Mouse (Mus musculus) thymus, postnatal 10 days (tissue): ENCODE results near the gene Cdadc1.
A peak's percentile ranks its signal among the peaks of the same experiment; 100 is the strongest.

Experiments used
- DNase-seq, 2 experiments: peaks; one replicate each; pipeline ENCODE4 v3.0.0; 2021; ENCODE audit warnings: low spot score in 2 of 2

The Cdadc1 gene

GRCm38 (mm10) chr14:59612920-59613625, 15.3 kb upstream of the Cdadc1 start:
- DNase-seq, result peak; percentile 27 to 72

GRCm38 (mm10) chr14:59607021-59607420, 9.3 kb upstream of the Cdadc1 start:
- DNase-seq, result no peak

- peak in 1 of 2 experiments; percentile 76 for DNase-seq
Measured at GRCm38 (mm10) chr14:59605671-59606353, 8.1 kb upstream of the Cdadc1 start.

GRCm38 (mm10) chr14:59604002-59604645, 6.4 kb upstream of the Cdadc1 start:
- DNase-seq, result no peak

GRCm38 (mm10) chr14:59598260-59598627, 485 bp upstream of the Cdadc1 start:
- no peak for DNase-seq

GRCm38 (mm10) chr14:59594988-59595387, 2.8 kb downstream of the Cdadc1 start:
- no peak for DNase-seq

GRCm38 (mm10) chr14:59592593-59592992, 5.2 kb downstream of the Cdadc1 start:
- no peak for DNase-seq

- DNase-seq, result no peak
Measured at GRCm38 (mm10) chr14:59591901-59592300, 5.9 kb downstream of the Cdadc1 start.

GRCm38 (mm10) chr14:59590614-59591013, 7.1 kb downstream of the Cdadc1 start:
- DNase-seq, result peak in 1 of 2 experiments; percentile 18

- DNase-seq, result no peak
Measured at GRCm38 (mm10) chr14:59576385-59576784, 21.4 kb downstream of the Cdadc1 start.

- no peak for DNase-seq
Measured at GRCm38 (mm10) chr14:59566756-59567155, 31.0 kb downstream of the Cdadc1 start.

GRCm38 (mm10) chr14:59557886-59558285, 39.9 kb downstream of the Cdadc1 start:
- no peak for DNase-seq

- no peak for DNase-seq
Measured at GRCm38 (mm10) chr14:59557071-59557470, 40.7 kb downstream of the Cdadc1 start.

GRCm38 (mm10) chr14:59555928-59556531, 41.7 kb downstream of the Cdadc1 start:
- peak; percentile 50 to 82 for DNase-seq

- DNase-seq, result no peak
Measured at GRCm38 (mm10) chr14:59555018-59555417, 42.7 kb downstream of the Cdadc1 start.

- no peak for DNase-seq
Measured at GRCm38 (mm10) chr14:59554025-59554424, 43.7 kb downstream of the Cdadc1 start.

- no peak for DNase-seq
Measured at GRCm38 (mm10) chr14:59551956-59552355, 45.8 kb downstream of the Cdadc1 start.

- DNase-seq, result no peak
Measured at GRCm38 (mm10) chr14:59550841-59551240, 46.9 kb downstream of the Cdadc1 start.

- no peak for DNase-seq
Measured at GRCm38 (mm10) chr14:59549106-59549505, 48.7 kb downstream of the Cdadc1 start.

GRCm38 (mm10) chr14:59548532-59548931, 49.2 kb downstream of the Cdadc1 start:
- DNase-seq, result no peak

- no peak for DNase-seq
Measured at GRCm38 (mm10) chr14:59547530-59547929, 50.2 kb downstream of the Cdadc1 start.

- DNase-seq, result no peak
Measured at GRCm38 (mm10) chr14:59546162-59546880, 51.4 kb downstream of the Cdadc1 start.
